Comparison of ENCODE assay signal across 8 mouse cellular contexts in the genomic region with DNA sequence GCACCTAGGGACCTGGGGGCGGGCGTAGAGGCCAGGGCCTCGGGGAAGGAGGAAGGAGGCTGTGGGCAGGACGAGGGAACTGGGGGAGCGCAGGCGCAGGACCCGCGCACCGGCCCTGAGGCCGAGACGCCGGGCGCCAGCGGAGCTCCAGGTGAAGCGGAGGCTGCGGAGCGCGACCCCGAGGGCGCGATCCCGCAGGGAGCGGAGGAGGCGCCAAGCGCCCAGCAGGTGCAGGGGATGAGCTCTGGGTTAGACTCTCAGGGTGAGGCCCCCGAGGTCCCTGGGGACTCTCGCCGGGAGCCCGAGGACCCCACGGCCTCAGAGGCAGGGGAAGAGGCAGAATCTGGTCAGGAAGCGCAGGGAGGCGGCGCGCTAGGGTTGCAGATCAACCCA. TPM values are rescaled to one million over a fixed set of nuclear protein-coding genes. Genes with fewer than 3 reads are reported as not detected.
DNase-seq lines count a peak whose midpoint lies in the region; ATAC-seq and TF ChIP-seq lines count a peak whose summit lies in the region.

No protein-coding gene starts in this region.

- intact Hi-C loops in heart, adult 2 months (cut with DNase I): no loop called here

- DNase-seq in heart, adult 2 months: no peak
- DNase-seq in heart, adult 18-20 months: no peak
- peak; percentile 26 for DNase-seq in mesoderm, embryonic 11.5 days (ENCODE audit: low read depth, low spot score)
- no peak for DNase-seq in gastrocnemius, adult 8-10 months (ENCODE audit: low spot score in 2 of 2)
- no peak for DNase-seq in cerebellum, adult 2 months

- 0 out of 2 replicates have a peak, but pooled peaks have one; percentile 34 for ATAC-seq in hindbrain, embryonic 16.5 days
- no peak for ATAC-seq in activated CD4-positive, CD25-positive, alpha-beta regulatory T cell, adult 4 months

- peak overlapping the region; percentile 20 for H3K9ac ChIP-seq in heart, adult 2 months (ENCODE audit: low read depth, low read length)
- peak overlapping the region; percentile 64 for H3K9ac ChIP-seq in hindbrain, embryonic 16.5 days (ENCODE audit: low read depth, low read length)

- no peaks in the 10 kb centered on the region for H3K79me2 ChIP-seq in heart, adult 2 months (replicated peaks; ENCODE audit: control insufficient read depth, insufficient read depth, low read length)

- TF ChIP-seq CTCF in heart, adult 2 months (IDR thresholded peaks at IDR 0.05): no peak
- TF ChIP-seq CTCF in cerebellum, adult 2 months (IDR thresholded peaks at IDR 0.05; ENCODE audit: borderline replicate concordance, insufficient read depth, low read depth, low read length): no peak

- H3K4me1 ChIP-seq in heart, adult 2 months (ENCODE audit: control insufficient read depth, insufficient read depth, low read length): no peaks in the 10 kb centered on the region
- H3K4me1 ChIP-seq in brown adipose tissue, adult 24 weeks (ENCODE audit: control insufficient read depth, insufficient read depth, insufficient read length, low read length): no peaks in the 10 kb centered on the region; the same call in 1 of the 2 replicates
- H3K4me1 ChIP-seq in hindbrain, embryonic 16.5 days (ENCODE audit: control insufficient read depth, insufficient read depth, low read depth, low read length): peaks cover 10% of the 10 kb centered on the region
- no peaks in the 10 kb centered on the region for H3K4me1 ChIP-seq in cerebellum, adult 2 months (ENCODE audit: control insufficient read depth, insufficient read depth, low read length)

- no peaks in the 10 kb centered on the region for H3K9me3 ChIP-seq in hindbrain, embryonic 16.5 days (ENCODE audit: control insufficient read depth, low read length)

- peak overlapping the region; percentile 94 for H3K4me2 ChIP-seq in hindbrain, embryonic 16.5 days (ENCODE audit: low read length)

- no peaks in the 10 kb centered on the region for H3K36me3 ChIP-seq in heart, adult 2 months (ENCODE audit: control insufficient read depth, insufficient read depth, low read length)
- H3K36me3 ChIP-seq in hindbrain, embryonic 16.5 days (ENCODE audit: control insufficient read depth, insufficient read depth, low read length): no peaks in the 10 kb centered on the region

- under 1% methylated on average over 33 of the region's 34 CpGs for WGBS in heart, adult 2 months
- WGBS in hindbrain, embryonic 16.5 days: 1% methylated on average over 34 of the region's 34 CpGs
- under 1% methylated on average over 34 of the region's 34 CpGs for WGBS in cerebellum, adult 2 months

- H3K27me3 ChIP-seq in heart, adult 2 months (ENCODE audit: control insufficient read depth, insufficient read depth, low read length): peaks cover 9% of the 10 kb centered on the region; the same call in 1 of the 2 replicates
- H3K27me3 ChIP-seq in hindbrain, embryonic 16.5 days (replicated peaks; ENCODE audit: control insufficient read depth, insufficient read depth, low read length): peaks cover 15% of the 10 kb centered on the region
- H3K27me3 ChIP-seq in cerebellum, adult 2 months (ENCODE audit: control insufficient read depth, insufficient read depth, low read length): peaks cover 2% of the 10 kb centered on the region; the same call in 1 of the 2 replicates

- peak overlapping the region; percentile 37 for H3K4me3 ChIP-seq in heart, adult 2 months
- peak overlapping the region; percentile 28 for H3K4me3 ChIP-seq in brown adipose tissue, adult 24 weeks (ENCODE audit: insufficient read depth, low read depth, low read length)
- peak overlapping the region; percentile 50 for H3K4me3 ChIP-seq in hindbrain, embryonic 16.5 days (ENCODE audit: low read length)
- no peak overlapping the region for H3K4me3 ChIP-seq in cerebellum, adult 2 months (replicated peaks; ENCODE audit: insufficient read depth, low read depth, low read length)

- no peak for TF ChIP-seq EP300 in heart, adult 2 months (IDR thresholded peaks at IDR 0.05; ENCODE audit: insufficient read depth, low read depth, low read length)

- H3K27ac ChIP-seq in heart, adult 2 months: no peak overlapping the region
- no peak overlapping the region for H3K27ac ChIP-seq in brown adipose tissue, adult 24 weeks (replicated peaks; ENCODE audit: low read depth, low read length)
- H3K27ac ChIP-seq in hindbrain, embryonic 16.5 days (ENCODE audit: low read depth, low read length): no peak overlapping the region; the same call in 1 of the 2 replicates
- no peak overlapping the region for H3K27ac ChIP-seq in cerebellum, adult 2 months (ENCODE audit: insufficient read depth, low read length)

- TF ChIP-seq POLR2A in heart, adult 2 months (IDR thresholded peaks at IDR 0.05; ENCODE audit: insufficient read depth, low read depth, low read length): no peak
- no peak for TF ChIP-seq POLR2A in cerebellum, adult 2 months (IDR thresholded peaks at IDR 0.05; ENCODE audit: borderline replicate concordance, insufficient read depth, low read length)

RNA-seq across cellular contexts. Expression of gene Clic6, which starts 13.0 kb away (rescaled TPM):
- total RNA-seq in heart, adult 2 months (2021): under 1 TPM; 0.07 to 0.18 TPM
- polyA plus RNA-seq in heart, adult 2 months (2012; rRNA removed): 0.09 and 0.92 TPM in 2 replicates
- 1 to 10 TPM in 1 of 2 experiments, under 1 TPM in 1; 0.37 to 1.1 TPM for total RNA-seq in heart, adult 18-20 months (2021)
- not detected in 2 replicates for polyA plus RNA-seq in brown adipose tissue, adult 24 weeks (2012; ENCODE audit: insufficient read depth, insufficient read length, missing spikeins)
- polyA plus RNA-seq in hindbrain, embryonic 16.5 days (2015; fragmentation: Nextera tagmentation; extraction: Ambion mirVana): 7.8 and 7.9 TPM in 2 replicates
- not detected for polyA plus RNA-seq in activated CD4-positive, CD25-positive, alpha-beta regulatory T cell, adult 4 months (2017; shearing (Covaris generic))
- under 1 TPM in 2 of 4 experiments, not detected in 2; 0.10 to 0.11 TPM for total RNA-seq in gastrocnemius, adult 8-10 months (2022)
- 7.9 and 14.7 TPM in 2 replicates for polyA plus RNA-seq in cerebellum, adult 2 months (2012; rRNA removed)

RNA-seq across cellular contexts. Expression of gene Rcan1, which starts 27.9 kb away (rescaled TPM):
- 100 to 1,000 TPM in 1 of 2 experiments, 10 to 100 TPM in 1; 63.0 to 112 TPM for total RNA-seq in heart, adult 2 months (2021)
- polyA plus RNA-seq in heart, adult 2 months (2012; rRNA removed): 40.7 and 61.8 TPM in 2 replicates
- total RNA-seq in heart, adult 18-20 months (2021): 100 to 1,000 TPM in 1 of 2 experiments, 10 to 100 TPM in 1; 95.4 to 129 TPM
- 22.2 and 44.4 TPM in 2 replicates for polyA plus RNA-seq in brown adipose tissue, adult 24 weeks (2012; ENCODE audit: insufficient read depth, insufficient read length, missing spikeins)
- polyA plus RNA-seq in hindbrain, embryonic 16.5 days (2015; fragmentation: Nextera tagmentation; extraction: Ambion mirVana): 75.7 and 85.5 TPM in 2 replicates
- polyA plus RNA-seq in activated CD4-positive, CD25-positive, alpha-beta regulatory T cell, adult 4 months (2017; shearing (Covaris generic)): 1 to 10 TPM; 2.3 to 2.9 TPM
- 100 to 1,000 TPM in 1 of 4 experiments, 10 to 100 TPM in 3; 60.7 to 178 (median 77.4) TPM for total RNA-seq in gastrocnemius, adult 8-10 months (2022)
- 32.1 and 35.8 TPM in 2 replicates for polyA plus RNA-seq in cerebellum, adult 2 months (2012; rRNA removed)
